Mouse (Mus musculus) liver, embryonic 12.5 days (tissue): Measurements from ENCODE around the gene Creb5. TPM values are rescaled to one million over a fixed set of nuclear protein-coding genes. Genes with fewer than 3 reads are reported as not detected.

Experiments
- ATAC-seq: fragments of 200-750 bp; cut with Nextera tagmentation; 2 replicates; pipeline ENCODE4 v1.8.0; 2017; ENCODE audit warnings: moderate number of reproducible peaks, mild to moderate bottlenecking, moderate library complexity
- H3K27ac ChIP-seq: fragments of 300-500 bp; sonication (generic); 2 replicates; pipeline ENCODE4 v1.5.1; 2016; ENCODE audit warnings: mild to moderate bottlenecking
- H3K27me3 ChIP-seq: fragments of 300-500 bp; sonication (generic); replicated peaks from 2 replicates; pipeline ENCODE4 v1.6.1; 2016; ENCODE audit warnings: mild to moderate bottlenecking, moderate library complexity
- H3K36me3 ChIP-seq: fragments of 300-500 bp; sonication (generic); 2 replicates; pipeline ENCODE4 v1.6.1; 2016; ENCODE audit warnings: mild to moderate bottlenecking, moderate library complexity
- H3K4me1 ChIP-seq: fragments of 300-500 bp; sonication (generic); 2 replicates; pipeline ENCODE4 v1.6.1; 2016
- H3K4me2 ChIP-seq: fragments of 300-500 bp; sonication (generic); 2 replicates; pipeline ENCODE4 v1.6.1; 2016; ENCODE audit warnings: mild to moderate bottlenecking, moderate library complexity
- H3K4me3 ChIP-seq: fragments of 300-500 bp; sonication (generic); 2 replicates; pipeline ENCODE4 v1.5.1; 2016; ENCODE audit warnings: mild to moderate bottlenecking, moderate library complexity
- H3K9ac ChIP-seq: fragments of 300-500 bp; sonication (generic); 2 replicates; pipeline ENCODE4 v1.6.1; 2016; ENCODE audit warnings: mild to moderate bottlenecking, moderate library complexity
- H3K9me3 ChIP-seq: fragments of 300-500 bp; sonication (generic); replicated peaks from 2 replicates; pipeline ENCODE4 v1.6.1; 2016; ENCODE audit warnings: mild to moderate bottlenecking, moderate library complexity
- WGBS: fragments of 180-500 bp; shearing (Covaris S2); methylation state at CpG from one replicate; pipeline ENCODE4 v1.1.7; 2016; ENCODE audit not compliant: insufficient replicate concordance; 5-methylcytosine and 5-hydroxymethylcytosine counted together
- polyA plus RNA-seq: library from polyadenylated mRNA; unstranded; fragments of >200 nt; fragmentation: Nextera tagmentation; extraction: Ambion mirVana; gene quantifications from 2 replicates; pipeline ENCODE4 v1.2.1, GENCODE M21; 2016

The Creb5 gene
- polyA plus RNA-seq, 1 experiment from 2014 or later: 0.33 TPM

DNA sequence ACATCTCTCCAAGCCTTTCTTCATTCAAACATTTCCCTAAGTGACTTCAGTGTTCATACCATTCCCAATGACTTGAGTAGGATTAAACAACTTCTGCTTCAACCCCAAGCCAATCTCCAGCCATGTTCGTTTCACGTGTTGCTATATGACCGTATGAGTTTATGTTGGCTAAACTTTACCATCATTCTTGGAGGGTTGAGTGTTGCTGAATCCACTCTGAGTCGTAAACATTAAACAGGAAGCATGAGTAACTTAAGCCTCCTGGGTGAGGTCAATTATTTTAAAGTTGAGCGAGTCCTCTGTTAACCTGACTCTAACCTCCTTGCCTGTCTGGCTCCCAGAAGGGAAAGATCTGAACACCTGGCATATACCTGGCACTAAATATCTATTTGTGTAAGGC is 334.2 kb downstream of the Creb5 start:
- Histone ChIP-seq H3K27me3 (no peaks in the 10 kb centered on the region), H3K4me1 (no peaks in the 10 kb centered on the region), H3K27ac (no peak overlapping the region), H3K4me2 (no peak overlapping the region), H3K9ac (no peak overlapping the region), H3K9me3 (no peaks in the 10 kb centered on the region), H3K4me3 (no peak overlapping the region), H3K36me3 (no peaks in the 10 kb centered on the region)
- no peak for ATAC-seq
- WGBS: 74% methylated on average over 5 of the region's 5 CpGs

DNA sequence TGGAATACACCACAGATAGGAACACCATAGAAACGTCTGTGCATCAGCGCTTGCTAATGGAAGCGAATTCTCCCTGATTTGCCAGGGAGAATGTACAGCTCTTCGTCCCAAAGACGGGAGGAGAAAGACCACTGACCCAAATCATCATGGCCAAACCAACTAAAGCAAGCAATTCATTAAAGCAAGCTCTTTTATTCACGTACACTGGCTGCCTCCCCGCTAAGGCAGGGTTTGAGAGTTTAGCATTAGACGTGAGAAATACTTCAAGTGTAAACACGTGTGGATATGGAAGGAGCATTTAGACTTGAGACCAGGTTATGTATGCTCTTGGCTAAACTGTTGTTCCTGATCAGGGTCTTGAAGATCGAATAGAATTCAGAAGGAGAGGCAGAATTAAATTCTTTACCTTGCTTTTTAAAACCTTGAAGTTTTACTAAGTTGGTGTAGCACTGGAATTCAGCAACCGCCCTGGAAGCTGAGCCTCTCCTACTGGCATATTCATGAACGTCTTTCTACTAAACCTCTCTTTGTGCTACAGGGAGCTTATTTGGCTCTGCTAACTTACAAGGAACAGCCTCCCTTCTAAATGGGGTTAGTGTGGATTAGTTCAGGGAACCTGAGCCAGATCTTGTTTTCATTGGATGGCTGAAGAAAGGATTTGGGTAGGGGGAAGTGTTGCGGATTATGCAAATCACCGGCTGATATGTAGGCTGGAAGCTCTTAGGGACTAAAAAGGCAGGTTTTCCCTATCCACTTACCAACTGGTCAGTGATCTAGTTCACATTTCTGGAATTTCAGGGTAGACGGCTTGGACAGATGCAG is 337.6 kb downstream of the Creb5 start:
- ATAC-seq: no peak
- WGBS: 54% methylated on average over 15 of the region's 15 CpGs
- Histone ChIP-seq H3K4me2 (no peak overlapping the region), H3K9me3 (no peaks in the 10 kb centered on the region), H3K27ac (no peak overlapping the region), H3K9ac (no peak overlapping the region), H3K4me3 (no peak overlapping the region), H3K36me3 (no peaks in the 10 kb centered on the region), H3K4me1 (no peaks in the 10 kb centered on the region), H3K27me3 (no peaks in the 10 kb centered on the region)

DNA sequence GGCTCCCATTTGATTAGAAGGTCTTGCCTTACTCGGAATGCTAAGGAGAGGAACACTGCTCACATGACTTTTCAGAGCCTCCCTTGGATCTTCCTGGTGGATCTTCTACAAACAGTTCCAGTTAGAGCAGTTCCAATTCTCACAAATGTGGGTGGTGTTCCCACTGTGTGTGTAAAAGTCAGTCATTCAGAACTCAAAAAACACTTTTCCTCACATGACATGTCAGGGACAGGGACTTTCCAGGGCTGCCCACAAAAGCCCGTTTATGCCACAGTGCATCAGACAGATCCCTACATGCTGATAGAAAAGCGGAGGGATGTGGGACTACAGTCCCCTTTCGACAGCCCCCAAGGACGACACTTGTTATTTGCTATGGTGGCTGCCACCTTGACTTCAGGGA is 339.0 kb downstream of the Creb5 start:
- no peaks in the 10 kb centered on the region for H3K27me3 ChIP-seq
- H3K4me1 ChIP-seq: no peaks in the 10 kb centered on the region
- no peak overlapping the region for H3K4me2 ChIP-seq
- H3K9ac ChIP-seq: no peak overlapping the region
- no peaks in the 10 kb centered on the region for H3K36me3 ChIP-seq
- no peak for ATAC-seq
- no peak overlapping the region for H3K27ac ChIP-seq
- WGBS: 72% methylated on average over 5 of the region's 5 CpGs
- H3K9me3 ChIP-seq: no peaks in the 10 kb centered on the region
- no peak overlapping the region for H3K4me3 ChIP-seq

DNA sequence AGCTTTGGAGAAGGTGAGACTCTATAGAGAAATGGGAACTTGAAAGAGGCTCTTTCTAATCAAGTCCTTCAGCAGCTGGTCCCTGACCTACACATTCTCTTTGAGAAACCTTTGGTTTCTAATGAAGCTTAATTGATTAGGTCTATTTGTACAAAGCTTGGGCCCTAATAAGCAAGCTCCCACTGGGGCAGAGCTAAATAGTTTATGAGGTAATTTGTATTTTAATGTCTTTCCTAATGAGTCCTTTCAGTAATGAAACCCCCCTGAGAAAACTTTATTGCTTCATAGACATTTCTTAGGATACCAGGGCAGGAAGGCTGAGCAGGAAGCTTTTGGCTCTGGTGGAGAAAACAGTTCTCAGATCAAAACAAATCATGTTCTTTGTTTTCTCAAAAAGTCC is 341.6 kb downstream of the Creb5 start:
- H3K27ac ChIP-seq: no peak overlapping the region
- no peak for ATAC-seq

DNA sequence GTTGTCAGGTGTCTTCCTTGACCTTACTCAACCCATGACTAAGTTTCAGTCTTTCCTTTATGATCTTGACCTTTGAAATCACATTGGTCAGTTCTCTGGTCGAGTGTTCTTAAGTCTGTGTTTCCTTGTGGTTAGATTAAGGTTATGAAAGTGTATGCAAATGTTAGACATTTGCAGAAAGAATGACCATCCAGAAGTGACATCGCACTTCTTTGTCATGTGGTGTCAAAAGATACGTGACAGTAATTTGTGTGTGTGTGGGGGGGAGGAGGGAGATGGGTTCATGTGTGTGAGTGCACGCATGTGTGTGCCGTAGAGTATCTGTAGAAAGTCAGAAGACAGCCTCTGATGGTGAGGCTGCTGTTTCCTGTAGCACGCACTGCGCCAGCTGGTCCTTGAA is 348.4 kb downstream of the Creb5 start:
- Histone ChIP-seq H3K4me3 (no peak overlapping the region), H3K4me1 (no peaks in the 10 kb centered on the region), H3K36me3 (no peaks in the 10 kb centered on the region), H3K9me3 (no peaks in the 10 kb centered on the region), H3K4me2 (no peak overlapping the region), H3K27ac (no peak overlapping the region), H3K9ac (no peak overlapping the region), H3K27me3 (no peaks in the 10 kb centered on the region)
- ATAC-seq: no peak
- 68% methylated on average over 7 of the region's 7 CpGs for WGBS

More for the DNA sequence above, 341.6 kb downstream of the Creb5 start:
- Histone ChIP-seq H3K4me2 (no peak overlapping the region), H3K27me3 (no peaks in the 10 kb centered on the region), H3K4me3 (no peak overlapping the region), H3K36me3 (no peaks in the 10 kb centered on the region), H3K9ac (no peak overlapping the region), H3K9me3 (no peaks in the 10 kb centered on the region), H3K4me1 (no peaks in the 10 kb centered on the region)

DNA sequence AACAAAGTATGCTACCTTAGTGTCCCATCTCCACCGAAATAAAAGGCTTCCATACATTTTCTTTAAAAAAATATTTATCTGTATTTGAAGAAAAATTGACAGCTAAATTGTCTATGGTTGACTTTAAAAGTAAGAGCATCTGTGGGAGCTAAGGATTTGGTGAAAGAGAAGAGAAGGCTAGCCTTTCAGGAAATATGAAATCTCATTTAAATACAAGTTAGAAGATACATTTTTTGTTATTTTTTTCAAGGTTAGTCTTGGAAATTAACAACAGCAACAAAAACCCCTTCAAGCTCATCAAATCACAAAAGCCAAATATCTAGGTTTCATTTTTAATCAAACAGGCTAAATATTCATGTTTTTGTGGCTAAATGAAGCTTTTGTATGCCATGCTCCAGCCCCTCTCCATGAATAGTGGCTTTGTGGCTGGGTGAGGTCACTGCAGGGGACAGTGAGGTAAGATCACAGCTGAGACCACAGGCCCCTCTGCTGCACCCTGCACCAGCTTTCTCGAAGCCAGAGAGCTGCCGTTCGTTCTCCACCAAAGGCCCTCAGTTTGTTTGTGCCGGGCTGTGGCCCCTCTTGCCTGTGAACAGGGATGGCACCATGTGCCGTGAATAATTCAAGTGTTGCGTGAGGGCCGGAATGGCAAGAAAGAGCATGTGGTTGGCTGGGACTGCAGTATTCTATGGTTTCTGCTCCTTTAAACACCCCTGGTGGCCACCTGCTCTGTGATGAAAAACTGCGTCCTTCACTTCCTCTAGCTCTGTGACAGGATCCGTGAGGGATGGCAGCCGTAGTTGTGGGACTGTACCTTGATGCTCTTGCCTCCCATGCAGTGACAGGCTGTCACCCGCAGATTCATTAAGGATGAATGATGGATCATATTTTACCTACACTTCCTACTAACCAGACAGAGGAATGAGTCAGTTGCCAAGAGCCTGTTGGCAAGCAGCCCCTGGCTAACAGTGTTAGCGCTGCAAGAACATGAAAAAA is 350.6 kb downstream of the Creb5 start:
- 74% methylated on average over 13 of the region's 13 CpGs for WGBS
- H3K9ac ChIP-seq: no peak overlapping the region

DNA sequence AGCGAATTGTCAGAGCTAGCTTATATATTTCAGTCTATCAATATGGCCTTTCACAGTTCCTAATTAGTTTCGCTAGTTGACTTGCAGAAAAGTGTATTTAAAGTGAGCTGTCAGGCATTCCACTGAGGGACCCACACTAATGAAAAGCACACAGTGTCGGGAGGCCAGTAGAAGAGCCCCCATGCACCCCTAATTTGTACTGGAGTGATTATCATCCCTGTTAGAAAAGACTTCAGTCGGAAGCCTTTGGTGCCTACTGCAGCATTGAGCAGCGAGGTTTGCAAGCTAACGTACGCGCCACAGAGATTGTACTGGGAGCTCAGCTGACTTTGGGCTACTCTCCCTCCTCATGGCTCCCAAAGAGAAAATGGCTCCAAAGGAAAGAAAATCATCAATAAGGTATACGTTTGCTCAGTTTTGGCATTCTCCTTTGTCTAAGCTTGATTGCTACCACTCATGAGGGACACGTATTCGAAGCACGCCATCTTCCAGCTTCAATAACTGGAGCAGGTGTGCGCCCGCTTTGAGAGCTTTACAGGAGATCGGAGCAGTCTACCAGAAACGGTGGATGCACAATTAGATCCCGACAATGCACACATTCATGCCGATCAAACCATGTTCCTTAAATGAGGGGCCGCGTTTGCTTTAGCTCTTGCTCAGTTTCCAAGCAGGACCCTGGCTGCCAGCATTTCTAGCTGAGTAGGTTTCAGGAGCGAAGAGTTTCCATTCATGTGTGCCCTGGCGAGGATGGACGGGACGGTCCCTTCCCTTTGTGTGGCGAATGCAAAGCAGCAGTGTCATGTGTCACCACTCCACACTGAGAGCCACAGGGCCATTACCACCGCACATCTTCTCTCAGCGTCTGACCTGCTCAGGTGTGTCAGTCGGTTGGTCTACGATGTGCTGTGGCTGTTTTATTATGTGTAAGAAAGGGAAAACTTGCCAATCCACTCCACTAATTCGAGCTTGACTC is 354.8 kb downstream of the Creb5 start:
- 82% methylated on average over 30 of the region's 30 CpGs for WGBS

More for the DNA sequence above, 350.6 kb downstream of the Creb5 start:
- H3K9me3 ChIP-seq: no peaks in the 10 kb centered on the region
- H3K4me3 ChIP-seq: no peak overlapping the region
- H3K4me1 ChIP-seq: no peaks in the 10 kb centered on the region
- no peak overlapping the region for H3K4me2 ChIP-seq
- H3K36me3 ChIP-seq: no peaks in the 10 kb centered on the region
- H3K27ac ChIP-seq: no peak overlapping the region
- H3K27me3 ChIP-seq: no peaks in the 10 kb centered on the region
- ATAC-seq: no peak

DNA sequence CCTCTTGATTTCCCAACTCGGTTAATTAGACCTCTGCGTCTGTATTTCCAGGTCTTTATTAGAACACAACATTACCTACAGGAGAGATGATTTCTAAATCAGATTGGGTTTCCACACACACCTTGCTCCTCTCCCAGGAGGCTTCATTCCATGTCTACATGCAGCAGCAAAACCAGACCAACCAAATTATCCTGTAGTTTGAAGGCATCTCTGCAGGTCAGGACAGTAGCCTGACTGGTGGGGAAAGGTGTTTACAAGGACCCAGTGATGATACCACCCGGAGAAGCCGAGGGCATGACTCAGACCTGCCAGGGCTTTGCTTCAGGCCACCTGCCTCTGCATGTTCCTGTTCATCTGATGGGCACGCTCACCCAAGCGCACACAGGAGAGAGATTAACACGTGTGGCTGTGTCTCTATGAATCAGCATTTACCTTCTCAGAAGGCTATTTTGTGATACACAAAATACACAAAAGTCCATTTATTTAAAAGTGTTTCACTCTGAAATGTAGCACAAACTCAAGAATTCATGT is 355.8 kb downstream of the Creb5 start:
- no peak for ATAC-seq
- WGBS: 72% methylated on average over 7 of the region's 7 CpGs
- no peaks in the 10 kb centered on the region for H3K27me3 ChIP-seq
- H3K36me3 ChIP-seq: no peaks in the 10 kb centered on the region
- no peak overlapping the region for H3K4me2 ChIP-seq
- H3K9me3 ChIP-seq: no peaks in the 10 kb centered on the region
- H3K4me1 ChIP-seq: no peaks in the 10 kb centered on the region
- no peak overlapping the region for H3K4me3 ChIP-seq
- H3K27ac ChIP-seq: no peak overlapping the region
- H3K9ac ChIP-seq: no peak overlapping the region

More for the DNA sequence above, 354.8 kb downstream of the Creb5 start:
- H3K36me3 ChIP-seq: no peaks in the 10 kb centered on the region
- no peak overlapping the region for H3K9ac ChIP-seq
- no peaks in the 10 kb centered on the region for H3K27me3 ChIP-seq
- no peak overlapping the region for H3K27ac ChIP-seq
- ATAC-seq: no peak
- no peaks in the 10 kb centered on the region for H3K4me1 ChIP-seq
- H3K4me2 ChIP-seq: no peak overlapping the region
- no peak overlapping the region for H3K4me3 ChIP-seq
- no peaks in the 10 kb centered on the region for H3K9me3 ChIP-seq

DNA sequence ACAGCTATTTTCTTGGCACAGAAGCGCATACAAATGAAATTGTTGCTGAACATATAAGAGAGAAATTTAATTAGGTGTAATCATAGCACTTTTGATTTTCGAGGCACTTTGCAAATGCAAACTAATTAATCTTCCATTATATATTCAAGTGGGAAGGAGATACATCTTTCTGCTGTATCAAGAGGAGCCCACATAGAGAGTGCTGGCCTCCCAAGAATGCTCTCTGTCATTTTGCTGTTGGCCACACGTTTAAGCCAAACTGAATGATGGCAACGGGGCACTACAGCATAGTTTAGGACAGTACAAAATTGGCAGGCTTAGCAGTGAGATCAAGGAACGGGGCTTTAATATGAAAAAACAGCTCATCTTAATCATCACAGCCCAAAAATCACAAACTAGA is 356.4 kb downstream of the Creb5 start:
- Histone ChIP-seq H3K27me3 (no peaks in the 10 kb centered on the region), H3K9ac (no peak overlapping the region), H3K4me3 (no peak overlapping the region), H3K9me3 (no peaks in the 10 kb centered on the region), H3K4me2 (no peak overlapping the region), H3K27ac (no peak overlapping the region), H3K36me3 (no peaks in the 10 kb centered on the region), H3K4me1 (no peaks in the 10 kb centered on the region)
- WGBS: 61% methylated on average over 5 of the region's 5 CpGs
- no peak for ATAC-seq

DNA sequence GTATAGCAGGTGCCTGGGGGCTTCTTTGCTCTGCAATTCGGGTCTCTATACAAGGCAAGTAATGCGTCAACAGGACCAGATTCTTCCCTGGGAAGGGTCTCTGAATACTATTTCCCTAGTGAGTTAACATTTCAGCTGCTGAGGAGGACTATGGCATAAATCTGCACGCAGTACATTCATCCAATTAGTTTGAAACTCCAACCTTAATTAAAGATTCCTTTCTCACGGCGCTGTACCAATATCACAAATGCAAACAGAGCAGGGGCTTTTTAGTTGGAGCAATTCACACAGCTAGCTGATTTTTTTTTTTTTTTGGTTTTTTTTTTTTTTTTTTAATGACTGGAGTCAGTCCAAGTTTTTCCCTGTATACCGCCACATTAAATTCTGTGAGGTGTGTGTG is 357.0 kb downstream of the Creb5 start:
- no peak overlapping the region for H3K9ac ChIP-seq
- no peak for ATAC-seq
- no peaks in the 10 kb centered on the region for H3K4me1 ChIP-seq
- H3K4me3 ChIP-seq: no peak overlapping the region
- WGBS: 69% methylated on average over 6 of the region's 6 CpGs
- H3K9me3 ChIP-seq: no peaks in the 10 kb centered on the region
- no peaks in the 10 kb centered on the region for H3K27me3 ChIP-seq
- H3K4me2 ChIP-seq: no peak overlapping the region
- H3K36me3 ChIP-seq: no peaks in the 10 kb centered on the region
- no peak overlapping the region for H3K27ac ChIP-seq

DNA sequence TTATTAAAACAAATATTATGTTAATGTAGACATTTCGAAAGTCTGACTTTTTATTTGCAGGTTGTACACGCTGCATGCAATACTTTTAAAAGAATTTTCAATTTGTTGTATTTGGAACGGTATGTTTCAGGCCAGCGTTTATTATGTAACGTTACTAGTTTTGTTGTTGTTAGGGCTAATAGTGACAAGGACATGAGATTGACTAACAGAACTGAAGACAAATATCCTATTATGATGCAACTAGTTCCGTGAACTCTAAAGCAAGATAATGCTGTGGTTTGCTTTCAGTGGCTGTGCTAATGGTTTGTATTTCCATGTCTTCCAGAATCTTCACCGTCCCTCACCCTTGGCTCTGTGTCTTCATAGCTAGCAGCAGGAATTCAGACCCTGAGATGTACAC is 357.9 kb downstream of the Creb5 start:
- Histone ChIP-seq H3K4me3 (no peak overlapping the region), H3K27ac (no peak overlapping the region), H3K4me2 (no peak overlapping the region), H3K36me3 (no peaks in the 10 kb centered on the region), H3K27me3 (no peaks in the 10 kb centered on the region), H3K9me3 (no peaks in the 10 kb centered on the region), H3K4me1 (no peaks in the 10 kb centered on the region), H3K9ac (no peak overlapping the region)
- ATAC-seq: no peak
- WGBS: 68% methylated on average over 7 of the region's 7 CpGs
